Mouse (Mus musculus) B cell, adult 2 months (primary cell): ENCODE measurements around the gene Lrrc74a.

Experiments
- DNase-seq, 2 experiments: peaks; one replicate each; pipeline ENCODE4 v3.0.0; 2022

Gene Lrrc74a

DNA sequence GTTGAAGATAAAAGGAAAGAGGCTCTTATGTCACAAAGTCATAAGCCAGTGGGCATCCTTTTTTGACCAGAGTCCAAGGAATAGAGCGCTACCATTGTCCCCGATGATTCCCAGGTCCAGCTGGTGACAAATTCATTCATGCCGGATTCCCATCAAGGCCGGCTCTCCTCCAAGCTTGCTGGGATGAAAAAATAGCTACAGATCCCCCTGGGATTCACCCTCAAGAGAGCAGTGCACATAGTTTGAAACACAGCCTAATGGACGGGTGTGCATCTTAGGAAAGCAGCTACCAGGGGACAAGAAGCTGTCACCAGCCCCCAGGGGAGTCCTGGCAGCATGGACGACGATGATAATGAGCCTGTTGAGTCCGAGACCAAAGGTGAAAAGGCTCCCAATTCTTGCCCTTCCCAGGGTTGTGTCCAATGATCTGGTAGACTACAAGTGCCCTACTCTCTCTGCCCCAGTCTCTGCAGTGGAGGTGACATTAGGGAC, at the start of gene Lrrc74a:
Gene Lrrc74a (plus strand): TSS at position 51 of the 492 bp plus-strand sequence.
- no peak for DNase-seq

DNA sequence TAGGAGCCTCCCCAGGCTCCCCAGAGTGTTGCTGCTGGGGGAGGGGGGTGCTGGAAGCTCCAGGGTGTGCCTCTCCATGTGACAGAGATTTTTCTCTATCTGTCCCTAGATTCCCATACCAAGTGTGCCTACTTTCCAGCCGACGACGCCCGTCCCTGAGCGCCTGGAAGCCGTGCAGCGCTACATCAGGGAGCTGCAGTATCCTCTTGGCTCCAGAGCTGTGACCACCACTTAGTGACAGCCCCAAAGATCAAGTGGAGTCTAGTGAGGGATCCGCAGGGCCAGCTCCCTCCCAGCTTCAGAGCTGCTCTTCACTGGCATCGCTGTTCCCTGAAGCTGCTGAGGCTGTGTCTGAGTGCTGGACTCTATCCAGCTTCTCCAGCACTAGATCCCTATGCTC, 48.9 kb upstream of the Lrrc74a start:
- DNase-seq: no peak

- peak; percentile 35 to 54 for DNase-seq
These were observed 47.4 kb upstream of the Lrrc74a start for GRCm38 (mm10) chr12:86686551-86687330.

DNA sequence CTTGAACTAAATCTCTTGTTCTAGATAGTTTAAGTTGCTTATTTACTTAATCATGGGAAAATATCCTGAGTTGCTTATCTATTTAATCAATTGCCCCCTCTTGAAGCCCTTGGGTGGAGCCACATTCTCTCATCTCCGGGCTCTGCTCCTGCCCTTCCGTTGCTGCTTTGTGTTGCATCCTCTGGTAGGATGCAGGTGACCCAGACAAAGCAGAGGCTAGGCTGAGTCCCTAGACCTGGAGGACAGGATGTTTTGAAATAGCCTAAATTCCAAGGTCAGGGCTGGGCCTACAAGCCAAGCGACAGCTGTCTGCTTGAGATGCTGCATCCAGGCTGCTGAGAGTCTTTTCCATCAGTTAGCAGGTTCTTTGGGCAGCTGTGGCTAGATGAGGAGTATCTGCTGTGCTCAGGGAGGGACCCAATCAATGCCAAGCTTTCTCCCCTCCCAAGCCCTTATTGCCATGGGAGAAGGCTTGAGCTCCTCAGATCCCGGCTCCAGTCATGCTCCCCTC, 46.7 kb upstream of the Lrrc74a start:
- no peak for DNase-seq

- no peak for DNase-seq
These were observed 46.1 kb upstream of the Lrrc74a start for GRCm38 (mm10) chr12:86687971-86688573.

DNA sequence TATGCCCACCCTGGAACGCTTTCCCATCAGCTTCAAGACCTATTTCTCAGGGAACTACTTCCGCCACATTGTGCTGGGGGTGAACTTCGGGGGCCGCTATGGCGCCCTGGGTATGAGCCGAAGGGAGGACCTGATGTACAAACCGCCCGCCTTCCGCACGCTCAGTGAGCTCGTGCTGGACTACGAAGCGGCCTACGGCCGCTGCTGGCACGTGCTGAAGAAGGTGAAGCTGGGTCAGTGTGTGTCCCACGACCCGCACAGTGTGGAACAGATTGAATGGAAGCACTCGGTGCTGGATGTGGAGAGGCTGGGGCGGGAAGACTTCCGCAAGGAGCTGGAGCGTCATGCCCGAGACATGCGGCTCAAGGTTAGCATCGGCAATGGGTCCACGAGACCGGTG, 45.3 kb upstream of the Lrrc74a start:
- no peak for DNase-seq

DNA sequence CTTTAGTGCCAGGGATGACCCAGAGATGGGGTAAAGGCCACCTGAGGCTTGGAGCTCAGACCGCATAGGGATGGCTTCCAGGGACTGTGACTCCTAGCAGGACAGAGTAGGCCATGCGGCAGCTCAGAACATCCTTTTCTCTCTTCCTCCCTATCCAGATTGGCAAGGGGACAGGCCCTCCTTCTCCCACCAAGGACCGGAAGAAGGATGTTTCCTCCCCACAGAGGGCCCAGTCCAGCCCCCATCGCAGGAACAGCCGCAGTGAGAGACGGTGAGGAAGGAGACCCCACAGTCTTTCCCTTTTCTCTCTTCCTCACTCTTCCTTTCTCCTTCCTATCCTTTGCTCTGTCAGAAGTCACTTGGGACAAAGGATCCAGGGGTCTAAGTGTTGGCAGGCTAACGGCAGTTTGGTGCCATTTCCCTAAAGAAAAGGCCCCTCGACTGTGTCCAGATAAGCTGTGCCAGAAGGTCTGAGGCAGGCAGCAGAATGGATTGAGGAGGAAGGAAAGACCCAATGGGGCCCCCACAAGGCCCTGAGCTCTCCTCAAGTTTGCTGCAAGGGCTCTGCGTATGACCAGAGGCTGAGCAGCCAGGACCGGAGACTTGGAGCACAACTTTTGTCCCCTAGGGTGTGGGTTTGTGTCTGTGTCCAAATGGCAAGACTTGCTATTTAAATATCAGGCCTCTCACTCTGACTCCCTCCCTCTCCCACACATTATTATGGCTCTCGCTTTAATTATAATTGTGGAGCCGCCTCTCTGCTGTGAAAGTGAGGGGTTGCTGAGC, 43.3 kb upstream of the Lrrc74a start:
- DNase-seq: no peak

DNA sequence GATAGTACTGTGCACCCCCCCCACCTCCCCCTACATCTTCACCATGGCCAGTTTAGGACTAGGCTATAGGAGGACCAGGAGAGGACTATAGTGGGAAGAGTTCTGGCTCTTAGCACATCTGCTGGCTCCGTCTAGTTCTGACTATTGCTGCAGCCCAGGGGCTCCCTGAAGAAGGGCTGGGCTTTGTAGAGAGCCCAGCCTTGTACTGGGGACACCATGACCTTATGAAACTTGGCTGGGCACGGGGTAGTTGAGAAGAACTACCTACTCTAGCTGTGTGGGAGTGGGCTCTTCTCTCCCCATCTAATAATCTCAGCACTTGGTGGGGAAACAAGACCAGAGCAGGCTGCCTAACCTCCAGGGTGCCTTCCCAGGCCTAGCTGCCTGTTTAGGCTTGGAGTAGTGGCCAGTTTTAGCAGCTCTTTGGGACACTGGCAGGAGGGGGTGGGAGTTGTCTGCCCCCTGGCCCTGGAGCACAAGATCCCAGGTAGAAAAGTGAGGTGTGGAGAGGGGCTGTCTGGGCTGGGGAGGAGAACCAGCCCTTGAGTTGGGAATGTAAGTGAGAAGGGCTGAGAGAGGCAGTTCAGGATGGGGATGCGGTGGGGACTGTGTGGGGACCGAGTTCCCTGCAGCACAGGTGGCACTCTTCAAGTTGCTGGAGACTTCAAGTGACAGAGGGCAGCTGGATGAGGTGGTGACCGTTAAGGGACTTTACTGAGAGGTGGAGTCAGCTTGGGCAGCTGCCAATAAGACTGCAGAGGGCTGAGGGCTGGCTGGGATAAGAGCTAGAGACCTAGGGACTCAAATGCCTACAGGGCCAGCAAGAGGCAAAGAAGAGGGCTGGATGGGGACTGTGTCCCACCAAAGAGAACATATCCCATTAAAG, 41.5 kb upstream of the Lrrc74a start:
- DNase-seq: no peak

DNA sequence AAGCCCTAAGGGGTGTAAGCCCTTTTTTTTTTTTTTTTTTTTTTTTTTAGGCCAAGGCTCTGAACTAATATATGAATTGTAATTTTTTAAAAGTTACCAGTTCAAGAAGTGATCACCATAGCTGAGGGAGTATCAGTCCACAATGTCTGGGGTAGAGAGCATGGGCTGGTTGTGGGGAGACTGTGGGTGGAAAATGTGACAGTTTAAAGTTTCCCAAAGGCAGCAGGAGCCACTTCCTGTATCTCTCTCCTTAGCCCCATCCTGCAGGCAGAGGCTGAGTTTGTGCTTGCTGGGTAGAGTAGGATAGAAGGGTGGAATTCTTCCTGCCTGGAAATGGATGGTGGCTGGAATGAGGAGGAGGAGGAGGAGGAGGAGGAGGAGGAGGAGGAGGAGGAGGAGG, 40.8 kb upstream of the Lrrc74a start:
- no peak for DNase-seq

GRCm38 (mm10) chr12:86694441-86694840, 39.7 kb upstream of the Lrrc74a start:
- DNase-seq: no peak

GRCm38 (mm10) chr12:86697996-86698395, 36.2 kb upstream of the Lrrc74a start:
- no peak for DNase-seq

GRCm38 (mm10) chr12:86698537-86698936, 35.6 kb upstream of the Lrrc74a start:
- DNase-seq: no peak

DNA sequence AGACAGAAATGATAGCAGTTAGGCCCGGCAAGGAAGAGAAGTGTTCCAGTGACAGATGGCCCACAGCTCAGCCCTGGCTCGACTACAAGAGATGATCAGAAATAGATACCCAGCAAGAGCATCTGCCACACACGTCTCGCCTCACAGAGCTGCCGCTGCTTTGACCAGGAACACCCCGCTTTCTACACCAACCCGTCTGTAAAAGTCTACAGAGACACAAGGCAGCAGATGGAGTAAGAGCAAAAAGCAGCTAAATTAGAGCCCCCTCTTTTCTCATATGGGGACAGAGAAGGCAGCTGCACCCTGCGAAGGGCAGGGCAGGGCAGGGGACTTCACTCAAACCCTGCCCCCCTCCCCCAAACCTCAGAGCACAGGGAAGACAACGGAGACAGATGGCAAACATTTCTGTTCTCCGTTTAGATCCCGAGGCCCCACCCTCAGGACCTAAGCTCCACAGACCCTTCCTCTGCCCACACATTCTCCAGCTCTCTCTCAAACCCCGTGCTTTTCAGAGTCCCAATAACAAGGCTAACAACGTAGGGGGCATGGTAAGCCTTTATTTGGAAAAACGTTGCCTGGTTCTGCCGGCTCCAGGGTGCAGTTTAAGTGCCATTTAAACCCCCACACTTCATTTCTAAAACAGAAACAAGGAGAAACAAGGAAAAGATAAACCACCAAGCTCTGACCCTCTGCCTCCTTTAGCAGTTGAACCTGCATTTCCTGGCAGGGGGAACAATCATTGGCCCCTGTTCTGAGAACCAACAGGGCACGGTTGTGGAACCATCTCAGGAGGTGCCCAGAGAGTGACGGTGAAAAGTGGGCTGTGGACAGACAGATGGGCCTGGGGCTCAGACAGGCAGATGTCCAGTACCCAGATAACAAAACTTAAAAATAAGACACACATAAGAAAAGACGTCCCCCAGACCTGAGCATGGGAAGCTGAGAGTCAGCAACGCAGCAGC, 33.9 kb upstream of the Lrrc74a start:
- no peak for DNase-seq

DNA sequence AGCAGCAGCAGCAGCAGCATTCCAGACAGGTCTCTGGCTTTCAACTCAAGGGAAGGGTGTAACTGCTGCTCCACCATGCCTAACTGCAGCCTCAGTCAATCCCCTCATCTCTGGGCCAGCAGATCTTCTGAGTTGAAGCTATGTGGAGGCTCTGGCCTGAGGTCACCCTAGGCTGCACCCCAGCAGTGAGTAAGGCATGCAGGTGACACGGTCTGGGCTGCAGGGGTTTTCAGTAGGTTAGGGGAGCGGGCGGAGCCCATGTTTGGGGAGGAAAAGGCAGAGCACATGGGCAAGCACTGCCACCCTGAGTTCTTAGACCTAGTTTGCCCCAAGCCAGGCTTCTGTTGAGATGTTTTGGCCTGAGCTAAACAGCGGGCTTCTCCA, 33.2 kb upstream of the Lrrc74a start:
- DNase-seq: no peak

- DNase-seq: no peak
These were observed 32.7 kb upstream of the Lrrc74a start for GRCm38 (mm10) chr12:86701491-86701890.

DNA sequence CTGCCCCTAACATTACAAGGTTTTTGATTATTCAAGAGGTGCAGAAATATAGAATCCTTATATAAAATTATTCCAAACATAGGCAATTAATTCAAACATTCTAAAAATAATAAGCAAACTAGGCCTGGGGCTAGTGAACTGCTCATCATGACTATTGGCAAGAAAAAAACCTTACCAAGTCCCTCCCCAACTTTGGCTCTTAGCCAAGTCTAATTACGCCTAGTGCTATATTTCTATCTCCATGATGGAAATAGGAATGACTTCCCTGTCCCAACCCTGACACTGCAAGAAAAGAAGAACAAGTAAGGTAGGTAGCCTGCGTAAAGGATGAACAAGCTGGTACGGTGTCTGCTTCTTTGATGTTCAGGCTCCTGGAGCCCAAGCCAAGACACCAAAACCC, 31.5 kb upstream of the Lrrc74a start:
- no peak for DNase-seq

DNA sequence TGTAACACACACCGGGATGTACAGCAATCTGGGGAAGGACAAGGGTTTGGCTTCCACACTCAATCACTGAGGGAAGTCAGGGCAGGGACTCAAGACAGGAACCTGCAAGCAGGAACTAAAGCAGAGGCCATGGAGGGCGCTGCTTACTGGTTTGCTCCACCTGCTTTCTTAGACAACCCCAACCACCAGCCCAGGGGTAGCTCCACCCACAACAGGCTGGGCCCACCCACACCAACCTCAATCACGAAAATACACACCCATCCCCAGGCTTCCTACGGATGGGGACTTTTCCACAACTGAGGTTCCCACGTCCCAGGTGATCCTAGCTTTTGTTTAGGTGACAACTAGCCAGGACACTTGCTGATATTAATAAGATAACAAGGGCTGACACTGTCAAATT, 28.3 kb upstream of the Lrrc74a start:
- DNase-seq: no peak

DNA sequence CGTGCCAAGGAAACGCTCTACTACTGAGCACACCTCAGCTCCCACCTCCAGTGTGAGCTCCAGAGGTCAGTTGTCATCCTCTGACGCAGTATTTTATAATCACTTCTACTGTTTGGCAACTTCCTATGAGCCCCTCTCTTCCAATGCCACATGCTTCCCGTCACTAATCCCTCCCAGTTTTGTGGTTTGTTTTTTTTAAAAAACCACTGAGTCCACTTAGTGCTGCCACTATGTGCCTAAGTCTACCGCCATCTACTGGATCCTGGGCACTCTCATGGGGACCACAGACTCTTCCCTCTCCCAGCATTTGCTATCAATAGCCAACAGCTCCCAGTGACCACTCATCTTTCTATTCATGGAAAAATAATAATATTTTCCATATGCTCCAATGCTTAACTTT, 20.1 kb upstream of the Lrrc74a start:
- DNase-seq: no peak

- DNase-seq: peak; percentile 72 to 74
These were observed 18.8 kb upstream of the Lrrc74a start for GRCm38 (mm10) chr12:86715401-86715800.

DNA sequence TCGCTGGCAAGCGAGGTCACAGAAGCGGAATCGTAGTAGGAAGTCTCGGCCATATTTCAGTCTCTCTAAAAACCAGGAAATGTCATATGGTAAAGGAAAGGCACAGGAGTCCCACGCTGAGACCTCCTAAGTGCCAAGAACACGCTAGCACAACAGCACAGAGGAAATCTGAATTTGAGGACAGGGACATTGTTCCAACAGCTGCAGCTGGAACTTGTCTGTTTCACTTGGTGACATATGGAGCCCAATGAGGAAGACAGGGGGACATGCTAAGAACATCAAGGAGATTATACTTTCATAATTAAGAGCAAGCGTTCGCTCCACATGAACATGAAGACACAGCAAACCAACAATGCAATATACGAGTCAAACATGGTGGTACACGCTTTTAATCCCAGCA, 17.2 kb upstream of the Lrrc74a start:
- DNase-seq: no peak

GRCm38 (mm10) chr12:86719961-86720639, 14.1 kb upstream of the Lrrc74a start:
- DNase-seq: no peak
